Mouse (Mus musculus): ENCODE measurements around the gene Stk40. TPM values are rescaled to one million over a fixed set of nuclear protein-coding genes. Genes with fewer than 3 reads are reported as not detected.

Stk40 gene
- polyA plus RNA-seq (2017; shearing (Covaris generic)): 62.6 TPM

DNA sequence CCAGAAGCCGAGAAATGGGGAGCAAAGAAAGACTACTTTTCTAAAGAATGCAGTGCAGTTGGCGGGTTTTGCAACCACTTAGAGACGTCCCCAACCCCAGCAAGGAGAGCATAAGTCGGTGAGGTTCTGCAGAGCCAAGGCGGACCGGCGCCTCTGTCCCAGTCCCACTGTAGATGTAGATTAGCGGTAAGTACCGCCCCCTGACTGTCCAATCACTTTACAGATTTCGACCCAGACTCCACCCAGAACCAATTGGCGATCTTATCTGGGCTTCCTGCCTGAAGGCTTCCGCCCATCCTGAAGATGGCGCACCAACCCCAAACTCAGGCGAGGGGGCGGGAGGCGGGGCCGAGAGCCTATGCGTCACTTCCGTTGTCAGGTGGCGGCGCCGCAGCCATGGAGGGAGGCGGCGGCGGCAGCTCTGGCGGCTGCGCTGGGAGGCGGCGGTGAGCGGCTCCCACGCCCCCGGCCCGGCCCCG is at the start of gene Stk40:
TSS of gene Stk40 (plus strand) at position 368 of the 479 bp plus-strand sequence.

GRCm38 (mm10) chr4:126058134-126058996 is 45.4 kb upstream of the Stk40 start, which contains the start of gene Oscp1:
TSS of gene Oscp1 (plus strand) at chr4:126058565.

GRCm38 (mm10) chr4:126096464-126097111 is 7.2 kb upstream of the Stk40 start, which contains the start of gene Lsm10:
TSS of gene Lsm10 (plus strand) at chr4:126096623.

GRCm38 (mm10) chr4:126147533-126148160 is 43.9 kb downstream of the Stk40 start, which contains the start of gene Eva1b:
TSS of gene Eva1b (plus strand) at chr4:126147744.

DNA sequence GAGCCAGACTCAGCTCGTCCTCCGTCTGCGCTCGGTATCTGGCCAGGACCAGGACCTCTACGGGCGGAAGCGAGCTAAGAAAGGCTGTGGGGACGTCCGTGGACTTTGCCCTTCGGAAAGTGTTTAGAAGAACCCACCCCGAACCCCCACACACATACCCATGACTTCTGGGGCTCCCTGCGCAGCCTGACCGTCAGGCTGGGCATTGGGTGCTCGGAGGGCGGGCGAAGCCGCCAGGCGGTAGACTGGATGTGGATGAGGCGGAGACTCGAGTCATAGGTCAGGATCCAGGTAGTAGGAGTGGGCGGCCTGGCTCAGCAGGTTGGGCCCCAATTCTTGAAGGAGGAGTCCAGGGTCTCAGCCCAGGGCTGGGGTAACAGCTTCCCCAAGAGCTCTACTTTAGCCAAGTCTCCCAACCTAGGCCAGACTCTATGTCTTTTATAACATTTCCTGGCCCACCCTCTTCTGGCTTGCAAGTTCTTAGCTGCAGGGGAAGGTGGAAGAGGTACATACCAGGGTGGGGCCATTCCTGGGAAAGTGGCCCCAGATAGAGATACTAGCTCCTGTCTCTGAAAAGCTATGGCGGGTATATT is 59.4 kb downstream of the Stk40 start, which contains the start of gene Sh3d21:
TSS of gene Sh3d21 (minus strand) at position 425 of the 593 bp plus-strand sequence.

Other genes with a start within 250 kb of the Stk40 start
- gene Csf3r, start 79.4 kb upstream of the Stk40 start, polyA plus RNA-seq (2017; shearing (Covaris generic)): not detected
- 66.3 TPM for gene Mrps15, start 57.0 kb upstream of the Stk40 start, polyA plus RNA-seq (2017; shearing (Covaris generic))
- gene Oscp1, start 45.4 kb upstream of the Stk40 start, polyA plus RNA-seq (2017; shearing (Covaris generic)): not detected
- gene Lsm10, start 7.3 kb upstream of the Stk40 start, polyA plus RNA-seq (2017; shearing (Covaris generic)): 15.1 TPM
- gene Eva1b, start 43.8 kb downstream of the Stk40 start, polyA plus RNA-seq (2017; shearing (Covaris generic)): 17.9 TPM
- gene Sh3d21, start 59.5 kb downstream of the Stk40 start, polyA plus RNA-seq (2017; shearing (Covaris generic)): 0.41 TPM
- gene Thrap3, start 98.8 kb downstream of the Stk40 start, polyA plus RNA-seq (2017; shearing (Covaris generic)): 314 TPM
- 45.1 TPM for gene Map7d1, start 152.4 kb downstream of the Stk40 start, polyA plus RNA-seq (2017; shearing (Covaris generic))
- gene Trappc3, start 158.4 kb downstream of the Stk40 start, polyA plus RNA-seq (2017; shearing (Covaris generic)): 56.9 TPM
- not detected for gene Col8a2, start 182.8 kb downstream of the Stk40 start, polyA plus RNA-seq (2017; shearing (Covaris generic))
- 43.2 TPM for gene Adprhl2, start 217.7 kb downstream of the Stk40 start, polyA plus RNA-seq (2017; shearing (Covaris generic))
- gene Tekt2, start 221.7 kb downstream of the Stk40 start, polyA plus RNA-seq (2017; shearing (Covaris generic)): not detected

All from effector memory CD4-positive, alpha-beta T cell, adult 5 months (primary cell).